ENCODE assay signal across 8 mouse cellular contexts in the genomic region with DNA sequence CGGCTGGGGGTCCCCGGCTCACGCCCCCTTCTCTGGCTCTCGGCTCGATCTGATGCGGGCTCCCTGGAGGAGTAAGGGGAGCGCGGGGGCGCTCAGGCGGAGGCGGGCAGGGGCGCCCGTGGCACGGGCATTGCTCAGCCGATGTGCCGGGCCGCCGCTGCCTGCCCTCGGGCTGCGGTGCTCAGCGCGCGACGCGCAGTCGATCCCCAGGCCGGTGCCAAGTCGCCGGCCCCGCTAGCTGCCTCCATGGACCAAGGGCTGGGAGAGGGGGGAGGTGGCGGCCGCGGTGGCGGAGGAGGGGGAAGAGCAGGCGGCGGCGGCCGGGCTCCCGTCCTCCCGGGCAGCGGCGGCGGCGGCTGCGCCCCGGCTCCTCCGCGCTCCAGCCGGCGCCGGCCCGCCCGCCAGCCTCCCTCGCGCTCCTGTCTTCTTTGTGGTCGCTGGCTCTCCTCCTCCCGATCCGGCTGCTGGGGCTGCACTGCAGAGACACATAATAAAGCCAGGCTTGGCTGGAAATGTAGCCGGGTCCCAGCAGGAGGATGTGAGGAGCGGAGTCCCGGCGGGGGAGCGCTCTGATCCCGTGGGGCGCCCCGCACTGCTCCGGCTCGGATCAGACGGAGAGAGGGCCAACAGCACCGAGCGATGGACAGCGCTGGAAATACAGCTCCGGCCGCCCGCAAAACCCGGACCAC. TPM values are rescaled to one million over a fixed set of nuclear protein-coding genes. Genes with fewer than 3 reads are reported as not detected.
A peak's percentile ranks its signal among the peaks of the same experiment; 100 is the strongest.
DNase-seq lines count a peak whose midpoint lies in the region; ATAC-seq and TF ChIP-seq lines count a peak whose summit lies in the region.

No protein-coding gene starts in this region.

- no peaks in the 10 kb centered on the region for H3K9me3 ChIP-seq in heart, embryonic 11.5 days (replicated peaks; ENCODE audit: control insufficient read depth, low read length)
- H3K9me3 ChIP-seq in kidney, embryonic 14.5 days (ENCODE audit: control insufficient read depth, low read length) = no peaks in the 10 kb centered on the region
- H3K9me3 ChIP-seq in limb, embryonic 14.5 days (ENCODE audit: control insufficient read depth, low read length) = no peaks in the 10 kb centered on the region
- no peaks in the 10 kb centered on the region for H3K9me3 ChIP-seq in midbrain, embryonic 16.5 days (replicated peaks; ENCODE audit: control insufficient read depth, low read length, poor library complexity, severe bottlenecking)

- DNase-seq in layer of hippocampus, adult 11-12 months (ENCODE audit: low spot score) = peak; percentile 71
- no peak for DNase-seq in layer of hippocampus, adult 9-10 months (ENCODE audit: low spot score)
- peak; percentile 84 for DNase-seq in limb, embryonic 14.5 days (ENCODE audit: low spot score)
- DNase-seq in telencephalon, adult 2 months (ENCODE audit: low read depth, low spot score) = peak; percentile 28

- no peak overlapping the region for H3K27ac ChIP-seq in embryonic fibroblast, embryonic 13.5 days (ENCODE audit: insufficient read depth, low read length)
- peak overlapping the region; percentile 93 for H3K27ac ChIP-seq in heart, embryonic 11.5 days (ENCODE audit: low read depth, low read length)
- H3K27ac ChIP-seq in kidney, embryonic 14.5 days (ENCODE audit: low read depth, low read length) = peak overlapping the region; percentile 99
- H3K27ac ChIP-seq in limb, embryonic 14.5 days (replicated peaks; ENCODE audit: low read depth, low read length) = peak overlapping the region; percentile 98
- H3K27ac ChIP-seq in midbrain, embryonic 16.5 days (ENCODE audit: low read length) = peak overlapping the region; percentile 97

- H3K9ac ChIP-seq in heart, embryonic 11.5 days (ENCODE audit: low read depth, low read length) = peak overlapping the region; percentile 81
- peak overlapping the region; percentile 98 for H3K9ac ChIP-seq in kidney, embryonic 14.5 days (ENCODE audit: low read depth, low read length)
- peak overlapping the region; percentile 97 for H3K9ac ChIP-seq in limb, embryonic 14.5 days (ENCODE audit: low read depth, low read length, severe bottlenecking)
- peak overlapping the region; percentile 93 for H3K9ac ChIP-seq in midbrain, embryonic 16.5 days (ENCODE audit: low read depth, low read length)

- peaks cover 26% of the 10 kb centered on the region for H3K27me3 ChIP-seq in heart, embryonic 11.5 days (ENCODE audit: control insufficient read depth, insufficient read depth, low read length)
- H3K27me3 ChIP-seq in kidney, embryonic 14.5 days (ENCODE audit: control insufficient read depth, insufficient read depth, low read length) = peaks cover 15% of the 10 kb centered on the region
- peaks cover 18% of the 10 kb centered on the region; the same call in 1 of the 2 replicates for H3K27me3 ChIP-seq in limb, embryonic 14.5 days (ENCODE audit: control insufficient read depth, insufficient read depth, low read length)
- no peaks in the 10 kb centered on the region; the same call in 1 of the 2 replicates for H3K27me3 ChIP-seq in midbrain, embryonic 16.5 days (ENCODE audit: control insufficient read depth, insufficient read depth, low read depth, low read length)

- under 1% methylated on average over 69 of the region's 76 CpGs for WGBS in heart, embryonic 11.5 days (ENCODE audit: insufficient replicate concordance)
- under 1% methylated on average over 68 of the region's 76 CpGs for WGBS in kidney, embryonic 14.5 days
- WGBS in limb, embryonic 14.5 days = 0% methylated on average over 47 of the region's 76 CpGs
- under 1% methylated on average over 59 of the region's 76 CpGs for WGBS in midbrain, embryonic 16.5 days

- H3K36me3 ChIP-seq in heart, embryonic 11.5 days (ENCODE audit: control insufficient read depth, insufficient read depth, low read length) = no peaks in the 10 kb centered on the region
- no peaks in the 10 kb centered on the region for H3K36me3 ChIP-seq in kidney, embryonic 14.5 days (ENCODE audit: control insufficient read depth, insufficient read depth, low read length)
- H3K36me3 ChIP-seq in limb, embryonic 14.5 days (ENCODE audit: control insufficient read depth, insufficient read depth, low read length) = no peaks in the 10 kb centered on the region
- H3K36me3 ChIP-seq in midbrain, embryonic 16.5 days (ENCODE audit: control insufficient read depth, insufficient read depth, low read length) = no peaks in the 10 kb centered on the region

- H3K4me2 ChIP-seq in heart, embryonic 11.5 days = peak overlapping the region; percentile 98
- H3K4me2 ChIP-seq in kidney, embryonic 14.5 days (replicated peaks; ENCODE audit: low read depth, low read length) = peak overlapping the region; percentile 96
- peak overlapping the region; percentile 95 for H3K4me2 ChIP-seq in limb, embryonic 14.5 days (replicated peaks; ENCODE audit: low read depth, low read length, severe bottlenecking)
- peak overlapping the region; percentile 89 for H3K4me2 ChIP-seq in midbrain, embryonic 16.5 days (ENCODE audit: low read length)

- H3K4me3 ChIP-seq in embryonic fibroblast, embryonic 13.5 days (ENCODE audit: insufficient read depth, low read length) = peak overlapping the region; percentile 28
- H3K4me3 ChIP-seq in heart, embryonic 11.5 days (ENCODE audit: low read depth, low read length) = peak overlapping the region; percentile 83
- peak overlapping the region; percentile 91 for H3K4me3 ChIP-seq in kidney, embryonic 14.5 days (ENCODE audit: low read length)
- peak overlapping the region; percentile 89 for H3K4me3 ChIP-seq in limb, embryonic 14.5 days (replicated peaks; ENCODE audit: low read length)
- H3K4me3 ChIP-seq in midbrain, embryonic 16.5 days (ENCODE audit: low read depth, low read length) = peak overlapping the region; percentile 75

- TF ChIP-seq POLR2A in embryonic fibroblast, embryonic 13.5 days (IDR thresholded peaks at IDR 0.05; ENCODE audit: low read depth, low read length) = no peak
- TF ChIP-seq POLR2A in limb, embryonic 14.5 days (IDR thresholded peaks at IDR 0.05; ENCODE audit: borderline replicate concordance, extremely low read depth, insufficient read depth, insufficient read length) = 0 out of 2 replicates have a peak, but pooled peaks have one; percentile 21

- peak; percentile 49; the same call in 1 of the 2 replicates for TF ChIP-seq CTCF in embryonic fibroblast, embryonic 13.5 days (IDR thresholded peaks at IDR 0.05; ENCODE audit: borderline replicate concordance, insufficient read depth, low read length)

- no peaks in the 10 kb centered on the region; the same call in 1 of the 2 replicates for H3K4me1 ChIP-seq in embryonic fibroblast, embryonic 13.5 days (ENCODE audit: control insufficient read depth, insufficient read depth, low read length)
- H3K4me1 ChIP-seq in heart, embryonic 11.5 days (ENCODE audit: control insufficient read depth, insufficient read depth, low read length) = peaks cover 13% of the 10 kb centered on the region
- peaks cover 39% of the 10 kb centered on the region for H3K4me1 ChIP-seq in kidney, embryonic 14.5 days (ENCODE audit: control insufficient read depth, insufficient read depth, low read length)
- H3K4me1 ChIP-seq in limb, embryonic 14.5 days (ENCODE audit: control insufficient read depth, insufficient read depth, low read length) = peaks cover 38% of the 10 kb centered on the region
- peaks cover 44% of the 10 kb centered on the region for H3K4me1 ChIP-seq in midbrain, embryonic 16.5 days (ENCODE audit: control insufficient read depth, insufficient read depth, low read length)

- peak; percentile 42; the same call in 1 of the 2 replicates for ATAC-seq in heart, embryonic 11.5 days (replicated peaks; ENCODE audit: insufficient number of reproducible peaks, low FRiP score, low TSS enrichment)
- ATAC-seq in kidney, embryonic 14.5 days (ENCODE audit: low FRiP score, low TSS enrichment) = peak; percentile 71
- peak; percentile 62 for ATAC-seq in limb, embryonic 14.5 days (ENCODE audit: low FRiP score, low read depth)
- ATAC-seq in midbrain, embryonic 16.5 days = peak; percentile 83

RNA-seq across cellular contexts. Expression of gene Zfp423, which starts 0.8 kb away (rescaled TPM):
- 1.4 and 2.8 TPM in 2 replicates for polyA plus RNA-seq in embryonic fibroblast, embryonic 13.5 days (2011; ENCODE audit: insufficient read length, low read depth, missing spikeins)
- 8.2 and 8.9 TPM in 2 replicates for polyA plus RNA-seq in heart, embryonic 11.5 days (2014; fragmentation: Nextera tagmentation; extraction: Ambion mirVana)
- polyA plus RNA-seq in kidney, embryonic 14.5 days (2014; fragmentation: Nextera tagmentation; extraction: Ambion mirVana) = 15.3 and 18.8 TPM in 2 replicates
- 46.4 and 59.9 TPM in 2 replicates for polyA plus RNA-seq in limb, embryonic 14.5 days (2012; rRNA removed)
- 24.4 and 33.2 TPM in 2 replicates for polyA plus RNA-seq in limb, embryonic 14.5 days (2014; fragmentation: Nextera tagmentation; extraction: Ambion mirVana)
- 28.1 and 37.5 TPM in 2 replicates for polyA plus RNA-seq in midbrain, embryonic 16.5 days (2015; fragmentation: Nextera tagmentation; extraction: Ambion mirVana)

Comparison
In these comparisons a context has a peak if more than half of its experiments do, and no peak if none do; other contexts are left out.
1. H3K4me3 ChIP-seq: peak in every context shown above with its lines; median percentile 91 in kidney, embryonic 14.5 days; 89 in limb, embryonic 14.5 days; 83 in heart, embryonic 11.5 days; 75 in midbrain, embryonic 16.5 days; 28 in embryonic fibroblast, embryonic 13.5 days.